Mouse (Mus musculus): ENCODE data around the gene Ipo5.

GRCm38 (mm10) chr14:120877147-120877546, 33.9 kb upstream of the Ipo5 start:
- no peak for TF ChIP-seq GATA1 (IDR thresholded peaks at IDR 0.05; ENCODE audit: borderline replicate concordance, low read length)
- no peak for TF ChIP-seq FLI1 (IDR thresholded peaks at IDR 0.05; ENCODE audit: low read length)

Data from megakaryocyte, embryonic 14.5 days (primary cell).